Mouse (Mus musculus) erythroblast, embryonic 14.5 days (primary cell): ENCODE results near the gene AI413582.

ENCODE experiments used
- GATA1 ChIP-seq: IDR thresholded peaks from 2 replicates; pipeline ENCODE4 v1.6.1; 2012; ENCODE audit warnings: low read length, inconsistent platforms, mixed read lengths
- TAL1 ChIP-seq: IDR thresholded peaks from 3 replicates; pipeline ENCODE4 v1.6.1; 2012; ENCODE audit warnings: low read length, inconsistent platforms, mixed read lengths

- no peak for TF ChIP-seq TAL1
- no peak for TF ChIP-seq GATA1
Observed at GRCm38 (mm10) chr17:27513916-27514762, 51.4 kb downstream of the AI413582 start.
